Mouse (Mus musculus): ENCODE data around the gene Cysrt1. TPM values are rescaled to one million over a fixed set of nuclear protein-coding genes. Genes with fewer than 3 reads are reported as not detected.

Cysrt1 gene
- total and polyA plus RNA-seq, 2 experiments from 2014 or later, result not detected

- H3K9ac ChIP-seq (replicated peaks; ENCODE audit: low read depth, low read length), result no peak overlapping the region
- no peak for TF ChIP-seq CTCF (IDR thresholded peaks at IDR 0.05; ENCODE audit: low read depth)
- ATAC-seq (ENCODE audit: insufficient read depth, low read depth) (no peak), DNase-seq (ENCODE audit: low spot score) (no peak)
- H3K4me2 ChIP-seq (ENCODE audit: low read depth, low read length), result peak overlapping the region; percentile 63; the same call in 1 of the 2 replicates
- H3K4me1 ChIP-seq (ENCODE audit: control insufficient read depth, insufficient read depth), result no peaks in the 10 kb centered on the region
- no peaks in the 10 kb centered on the region for H3K9me3 ChIP-seq (replicated peaks; ENCODE audit: control insufficient read depth, low read length)
- H3K4me3 ChIP-seq (ENCODE audit: low read depth, low read length), result peak overlapping the region; percentile 42; the same call in 1 of the 2 replicates
- 74% methylated on average over 17 of the region's 17 CpGs for WGBS
- peaks cover 5% of the 10 kb centered on the region; the same call in 1 of the 2 replicates for H3K27me3 ChIP-seq (ENCODE audit: control insufficient read depth, insufficient read depth, low read length)
- peaks cover 8% of the 10 kb centered on the region; the same call in 1 of the 2 replicates for H3K36me3 ChIP-seq (replicated peaks; ENCODE audit: control insufficient read depth, insufficient read depth, low read length)
- H3K27ac ChIP-seq (ENCODE audit: low read depth), result no peak overlapping the region; the same call in 1 of the 2 replicates
Measured at GRCm38 (mm10) chr2:25194486-25195171, 47.6 kb downstream of the Cysrt1 start.

GRCm38 (mm10) chr2:25194006-25194405 is 48.2 kb downstream of the Cysrt1 start:
- no peak for ATAC-seq (ENCODE audit: insufficient read depth, low read depth)
- TF ChIP-seq CTCF (IDR thresholded peaks at IDR 0.05; ENCODE audit: low read depth), result no peak
- no peak for TF ChIP-seq EP300 (IDR thresholded peaks at IDR 0.05; ENCODE audit: low read depth)
- WGBS, result 51% methylated on average over 5 of the region's 5 CpGs

GRCm38 (mm10) chr2:25193330-25193770 is 48.9 kb downstream of the Cysrt1 start:
- H3K4me1 ChIP-seq (ENCODE audit: control insufficient read depth, insufficient read depth), result no peaks in the 10 kb centered on the region
- no peak overlapping the region for H3K4me3 ChIP-seq (ENCODE audit: low read depth, low read length)
- no peak for TF ChIP-seq EP300 (IDR thresholded peaks at IDR 0.05; ENCODE audit: low read depth)
- TF ChIP-seq CTCF (IDR thresholded peaks at IDR 0.05; ENCODE audit: low read depth), result peak; percentile 95
- H3K9ac ChIP-seq (replicated peaks; ENCODE audit: low read depth, low read length), result no peak overlapping the region
- H3K36me3 ChIP-seq (replicated peaks; ENCODE audit: control insufficient read depth, insufficient read depth, low read length), result no peaks in the 10 kb centered on the region
- peak overlapping the region; percentile 46; the same call in 1 of the 2 replicates for H3K27ac ChIP-seq (ENCODE audit: low read depth)
- DNase-seq (ENCODE audit: low spot score) (peak; percentile 87), ATAC-seq (ENCODE audit: insufficient read depth, low read depth) (peak; percentile 71)
- H3K4me2 ChIP-seq (ENCODE audit: low read depth, low read length), result peak overlapping the region; percentile 30
- peaks cover 5% of the 10 kb centered on the region; the same call in 1 of the 2 replicates for H3K27me3 ChIP-seq (ENCODE audit: control insufficient read depth, insufficient read depth, low read length)
- no peaks in the 10 kb centered on the region for H3K9me3 ChIP-seq (replicated peaks; ENCODE audit: control insufficient read depth, low read length)
- WGBS, result 2% methylated on average over 6 of the region's 6 CpGs

More at GRCm38 (mm10) chr2:25194006-25194405, 48.2 kb downstream of the Cysrt1 start:
- Histone ChIP-seq H3K27ac (ENCODE audit: low read depth) (peak overlapping the region; percentile 46; the same call in 1 of the 2 replicates), H3K9ac (replicated peaks; ENCODE audit: low read depth, low read length) (no peak overlapping the region), H3K9me3 (replicated peaks; ENCODE audit: control insufficient read depth, low read length) (no peaks in the 10 kb centered on the region), H3K36me3 (replicated peaks; ENCODE audit: control insufficient read depth, insufficient read depth, low read length) (0 out of 2 replicates have a peak, but pooled peaks cover 1% of the 10 kb centered on the region), H3K4me1 (ENCODE audit: control insufficient read depth, insufficient read depth) (no peaks in the 10 kb centered on the region), H3K4me2 (ENCODE audit: low read depth, low read length) (peak overlapping the region; percentile 63; the same call in 1 of the 2 replicates), H3K4me3 (ENCODE audit: low read depth, low read length) (no peak overlapping the region), H3K27me3 (ENCODE audit: control insufficient read depth, insufficient read depth, low read length) (peaks cover 5% of the 10 kb centered on the region; the same call in 1 of the 2 replicates)
- no peak for DNase-seq (ENCODE audit: low spot score)

Other genes starting within 250 kb of the Cysrt1 start
Only the 30 nearest of the 31 such genes appear.
- gene Nsmf, start 188.1 kb downstream of the Cysrt1 start, total RNA-seq (2014; rRNA removed; ENCODE audit: low replicate concordance), result 68.3 and 86.7 TPM in 2 replicates
- 33.5 and 36.0 TPM in 2 replicates for gene Nsmf, start 188.1 kb downstream of the Cysrt1 start, polyA plus RNA-seq (2015; fragmentation: Nextera tagmentation; extraction: Ambion mirVana)
- gene Entpd8, start 162.1 kb downstream of the Cysrt1 start, total RNA-seq (2014; rRNA removed; ENCODE audit: low replicate concordance), result not detected in 2 replicates
- not detected in 2 replicates for gene Entpd8, start 162.1 kb downstream of the Cysrt1 start, polyA plus RNA-seq (2015; fragmentation: Nextera tagmentation; extraction: Ambion mirVana)
- gene Noxa1, start 147.3 kb downstream of the Cysrt1 start, total RNA-seq (2014; rRNA removed; ENCODE audit: low replicate concordance), result not detected in 2 replicates
- not detected in 2 replicates for gene Noxa1, start 147.3 kb downstream of the Cysrt1 start, polyA plus RNA-seq (2015; fragmentation: Nextera tagmentation; extraction: Ambion mirVana)
- gene Nrarp, start 61.7 kb downstream of the Cysrt1 start, total RNA-seq (2014; rRNA removed; ENCODE audit: low replicate concordance), result 34.1 and 38.1 TPM in 2 replicates
- gene Nrarp, start 61.7 kb downstream of the Cysrt1 start, polyA plus RNA-seq (2015; fragmentation: Nextera tagmentation; extraction: Ambion mirVana), result 8.8 and 9.6 TPM in 2 replicates
- 4.9 and 8.6 TPM in 2 replicates for gene Tor4a, start 45.6 kb downstream of the Cysrt1 start, total RNA-seq (2014; rRNA removed; ENCODE audit: low replicate concordance)
- gene Tor4a, start 45.6 kb downstream of the Cysrt1 start, polyA plus RNA-seq (2015; fragmentation: Nextera tagmentation; extraction: Ambion mirVana), result 4.4 and 5.2 TPM in 2 replicates
- 49.0 and 63.7 TPM in 2 replicates for gene Nelfb, start 31.0 kb downstream of the Cysrt1 start, total RNA-seq (2014; rRNA removed; ENCODE audit: low replicate concordance)
- 38.4 and 41.9 TPM in 2 replicates for gene Nelfb, start 31.0 kb downstream of the Cysrt1 start, polyA plus RNA-seq (2015; fragmentation: Nextera tagmentation; extraction: Ambion mirVana)
- not detected in 2 replicates for gene Stpg3, start 27.8 kb downstream of the Cysrt1 start, total RNA-seq (2014; rRNA removed; ENCODE audit: low replicate concordance)
- gene Stpg3, start 27.8 kb downstream of the Cysrt1 start, polyA plus RNA-seq (2015; fragmentation: Nextera tagmentation; extraction: Ambion mirVana), result not detected in 2 replicates
- gene Fam166a, start 23.7 kb downstream of the Cysrt1 start, total RNA-seq (2014; rRNA removed; ENCODE audit: low replicate concordance), result not detected in 2 replicates
- 0.33 TPM in 1 of 2 replicates, not detected in the other for gene Fam166a, start 23.7 kb downstream of the Cysrt1 start, polyA plus RNA-seq (2015; fragmentation: Nextera tagmentation; extraction: Ambion mirVana)
- gene Tubb4b, start 17.8 kb downstream of the Cysrt1 start, total RNA-seq (2014; rRNA removed; ENCODE audit: low replicate concordance), result 665 and 888 TPM in 2 replicates
- 217 and 244 TPM in 2 replicates for gene Tubb4b, start 17.8 kb downstream of the Cysrt1 start, polyA plus RNA-seq (2015; fragmentation: Nextera tagmentation; extraction: Ambion mirVana)
- not detected in 2 replicates for gene Slc34a3, start 8.1 kb downstream of the Cysrt1 start, total RNA-seq (2014; rRNA removed; ENCODE audit: low replicate concordance)
- not detected in 2 replicates for gene Slc34a3, start 8.1 kb downstream of the Cysrt1 start, polyA plus RNA-seq (2015; fragmentation: Nextera tagmentation; extraction: Ambion mirVana)
- gene Rnf224, start 5.7 kb downstream of the Cysrt1 start, total RNA-seq (2014; rRNA removed; ENCODE audit: low replicate concordance), result not detected in 2 replicates
- not detected in 2 replicates for gene Rnf224, start 5.7 kb downstream of the Cysrt1 start, polyA plus RNA-seq (2015; fragmentation: Nextera tagmentation; extraction: Ambion mirVana)
- 2.4 and 4.1 TPM in 2 replicates for gene Rnf208, start 197 bp downstream of the Cysrt1 start, total RNA-seq (2014; rRNA removed; ENCODE audit: low replicate concordance)
- gene Rnf208, start 197 bp downstream of the Cysrt1 start, polyA plus RNA-seq (2015; fragmentation: Nextera tagmentation; extraction: Ambion mirVana), result 0.92 and 1.1 TPM in 2 replicates
- 4.8 and 6.9 TPM in 2 replicates for gene AL732309.1, start 4.4 kb upstream of the Cysrt1 start, total RNA-seq (2014; rRNA removed; ENCODE audit: low replicate concordance)
- gene AL732309.1, start 4.4 kb upstream of the Cysrt1 start, polyA plus RNA-seq (2015; fragmentation: Nextera tagmentation; extraction: Ambion mirVana), result 0.97 and 1.6 TPM in 2 replicates
- 35.3 and 42.0 TPM in 2 replicates for gene Tmem203, start 13.0 kb upstream of the Cysrt1 start, total RNA-seq (2014; rRNA removed; ENCODE audit: low replicate concordance)
- gene Tmem203, start 13.0 kb upstream of the Cysrt1 start, polyA plus RNA-seq (2015; fragmentation: Nextera tagmentation; extraction: Ambion mirVana), result 25.6 and 26.5 TPM in 2 replicates
- 5.2 and 5.4 TPM in 2 replicates for gene Tprn, start 20.2 kb upstream of the Cysrt1 start, total RNA-seq (2014; rRNA removed; ENCODE audit: low replicate concordance)
- 3.6 and 3.7 TPM in 2 replicates for gene Tprn, start 20.2 kb upstream of the Cysrt1 start, polyA plus RNA-seq (2015; fragmentation: Nextera tagmentation; extraction: Ambion mirVana)
- 58.9 and 110 TPM in 2 replicates for gene Ssna1, start 30.0 kb upstream of the Cysrt1 start, total RNA-seq (2014; rRNA removed; ENCODE audit: low replicate concordance)
- 111 and 117 TPM in 2 replicates for gene Ssna1, start 30.0 kb upstream of the Cysrt1 start, polyA plus RNA-seq (2015; fragmentation: Nextera tagmentation; extraction: Ambion mirVana)
- 31.4 and 48.6 TPM in 2 replicates for gene Anapc2, start 30.0 kb upstream of the Cysrt1 start, total RNA-seq (2014; rRNA removed; ENCODE audit: low replicate concordance)
- gene Anapc2, start 30.0 kb upstream of the Cysrt1 start, polyA plus RNA-seq (2015; fragmentation: Nextera tagmentation; extraction: Ambion mirVana), result 41.0 and 46.5 TPM in 2 replicates
- gene Tmem210, start 45.7 kb upstream of the Cysrt1 start, total RNA-seq (2014; rRNA removed; ENCODE audit: low replicate concordance), result not detected in 2 replicates
- gene Tmem210, start 45.7 kb upstream of the Cysrt1 start, polyA plus RNA-seq (2015; fragmentation: Nextera tagmentation; extraction: Ambion mirVana), result not detected in 2 replicates
- not detected in 2 replicates for gene Lrrc26, start 47.5 kb upstream of the Cysrt1 start, total RNA-seq (2014; rRNA removed; ENCODE audit: low replicate concordance)
- gene Lrrc26, start 47.5 kb upstream of the Cysrt1 start, polyA plus RNA-seq (2015; fragmentation: Nextera tagmentation; extraction: Ambion mirVana), result 1.2 TPM in 1 of 2 replicates, not detected in the other
- 0.46 TPM in 1 of 2 replicates, not detected in the other for gene Grin1, start 76.7 kb upstream of the Cysrt1 start, total RNA-seq (2014; rRNA removed; ENCODE audit: low replicate concordance)
- gene Grin1, start 76.7 kb upstream of the Cysrt1 start, polyA plus RNA-seq (2015; fragmentation: Nextera tagmentation; extraction: Ambion mirVana), result not detected in 2 replicates
- gene Man1b1, start 89.9 kb upstream of the Cysrt1 start, total RNA-seq (2014; rRNA removed; ENCODE audit: low replicate concordance), result 20.1 and 41.2 TPM in 2 replicates
- 18.8 and 19.5 TPM in 2 replicates for gene Man1b1, start 89.9 kb upstream of the Cysrt1 start, polyA plus RNA-seq (2015; fragmentation: Nextera tagmentation; extraction: Ambion mirVana)
- gene Dpp7, start 113.9 kb upstream of the Cysrt1 start, total RNA-seq (2014; rRNA removed; ENCODE audit: low replicate concordance), result 9.0 and 13.2 TPM in 2 replicates
- gene Dpp7, start 113.9 kb upstream of the Cysrt1 start, polyA plus RNA-seq (2015; fragmentation: Nextera tagmentation; extraction: Ambion mirVana), result 4.3 and 4.6 TPM in 2 replicates
- gene Uap1l1, start 123.2 kb upstream of the Cysrt1 start, total RNA-seq (2014; rRNA removed; ENCODE audit: low replicate concordance), result 1.3 and 10.9 TPM in 2 replicates
- gene Uap1l1, start 123.2 kb upstream of the Cysrt1 start, polyA plus RNA-seq (2015; fragmentation: Nextera tagmentation; extraction: Ambion mirVana), result 13.0 and 14.3 TPM in 2 replicates
- gene Sapcd2, start 129.9 kb upstream of the Cysrt1 start, total RNA-seq (2014; rRNA removed; ENCODE audit: low replicate concordance), result 14.0 and 26.1 TPM in 2 replicates
- 5.6 and 6.4 TPM in 2 replicates for gene Sapcd2, start 129.9 kb upstream of the Cysrt1 start, polyA plus RNA-seq (2015; fragmentation: Nextera tagmentation; extraction: Ambion mirVana)
- 7.9 and 44.8 TPM in 2 replicates for gene Entpd2, start 153.4 kb upstream of the Cysrt1 start, total RNA-seq (2014; rRNA removed; ENCODE audit: low replicate concordance)
- gene Entpd2, start 153.4 kb upstream of the Cysrt1 start, polyA plus RNA-seq (2015; fragmentation: Nextera tagmentation; extraction: Ambion mirVana), result 3.5 and 4.2 TPM in 2 replicates
- gene Npdc1, start 156.9 kb upstream of the Cysrt1 start, total RNA-seq (2014; rRNA removed; ENCODE audit: low replicate concordance), result 43.0 and 49.7 TPM in 2 replicates
- 21.0 and 24.5 TPM in 2 replicates for gene Npdc1, start 156.9 kb upstream of the Cysrt1 start, polyA plus RNA-seq (2015; fragmentation: Nextera tagmentation; extraction: Ambion mirVana)
- gene Fut7, start 180.8 kb upstream of the Cysrt1 start, total RNA-seq (2014; rRNA removed; ENCODE audit: low replicate concordance), result not detected in 2 replicates
- not detected in 2 replicates for gene Fut7, start 180.8 kb upstream of the Cysrt1 start, polyA plus RNA-seq (2015; fragmentation: Nextera tagmentation; extraction: Ambion mirVana)
- 27.6 and 32.0 TPM in 2 replicates for gene Abca2, start 186.3 kb upstream of the Cysrt1 start, total RNA-seq (2014; rRNA removed; ENCODE audit: low replicate concordance)
- gene Abca2, start 186.3 kb upstream of the Cysrt1 start, polyA plus RNA-seq (2015; fragmentation: Nextera tagmentation; extraction: Ambion mirVana), result 2.4 and 3.6 TPM in 2 replicates
- 2.4 and 4.5 TPM in 2 replicates for gene Clic3, start 214.4 kb upstream of the Cysrt1 start, total RNA-seq (2014; rRNA removed; ENCODE audit: low replicate concordance)
- 6.5 and 7.4 TPM in 2 replicates for gene Clic3, start 214.4 kb upstream of the Cysrt1 start, polyA plus RNA-seq (2015; fragmentation: Nextera tagmentation; extraction: Ambion mirVana)
- 71.9 and 90.7 TPM in 2 replicates for gene Paxx, start 218.6 kb upstream of the Cysrt1 start, total RNA-seq (2014; rRNA removed; ENCODE audit: low replicate concordance)
- 42.7 and 45.5 TPM in 2 replicates for gene Paxx, start 218.6 kb upstream of the Cysrt1 start, polyA plus RNA-seq (2015; fragmentation: Nextera tagmentation; extraction: Ambion mirVana)